Mouse (Mus musculus): Measurements from ENCODE around the gene Itgb3. TPM values are rescaled to one million over a fixed set of nuclear protein-coding genes. Genes with fewer than 3 reads are reported as not detected.
"Not testable (repeated sequence)": the region's sequence is repeated elsewhere in the genome, so short reads cannot be mapped to it uniquely, and the experiment has no call there.

The Itgb3 gene
- polyA plus RNA-seq (2012; ENCODE audit: insufficient read depth, low replicate concordance), result 123 and 181 TPM in 2 replicates

GRCm38 (mm10) chr11:104607491-104608245, at the start of gene Itgb3:
Gene Itgb3, plus strand, starts transcription at chr11:104608000.
- Histone ChIP-seq H3K9me3 (no peaks in the 10 kb centered on the region), H3K27me3 (replicated peaks) (no peaks in the 10 kb centered on the region), H3K4me1 (peaks cover 71% of the 10 kb centered on the region), H3K4me3 (replicated peaks) (peak within 1 kb of the TSS; percentile 99), H3K36me3 (replicated peaks; ENCODE audit: low read length) (peaks cover 46% of the 10 kb centered on the region)
- TF ChIP-seq GATA1 (IDR thresholded peaks at IDR 0.05; ENCODE audit: borderline replicate concordance, low read length) (no peak), FLI1 (IDR thresholded peaks at IDR 0.05; ENCODE audit: low read length) (no peak)

GRCm38 (mm10) chr11:104558065-104558464, 49.7 kb upstream of the Itgb3 start:
- H3K4me3 ChIP-seq (replicated peaks), result no peak overlapping the region
- no peak for TF ChIP-seq GATA1 (IDR thresholded peaks at IDR 0.05; ENCODE audit: borderline replicate concordance, low read length)
- no peak for TF ChIP-seq FLI1 (IDR thresholded peaks at IDR 0.05; ENCODE audit: low read length)

GRCm38 (mm10) chr11:104558651-104559403, 49.0 kb upstream of the Itgb3 start:
- peaks cover 7% of the 10 kb centered on the region for H3K9me3 ChIP-seq
- H3K27me3 ChIP-seq (replicated peaks), result peaks cover 16% of the 10 kb centered on the region
- peaks cover 47% of the 10 kb centered on the region for H3K4me1 ChIP-seq
- H3K36me3 ChIP-seq (replicated peaks; ENCODE audit: low read length), result no peaks in the 10 kb centered on the region
- no peak for TF ChIP-seq FLI1 (IDR thresholded peaks at IDR 0.05; ENCODE audit: low read length)
- no peak for TF ChIP-seq GATA1 (IDR thresholded peaks at IDR 0.05; ENCODE audit: borderline replicate concordance, low read length)
- no peak overlapping the region for H3K4me3 ChIP-seq (replicated peaks)

More at GRCm38 (mm10) chr11:104558065-104558464, 49.7 kb upstream of the Itgb3 start:
- no peaks in the 10 kb centered on the region for H3K36me3 ChIP-seq (replicated peaks; ENCODE audit: low read length)
- peaks cover 13% of the 10 kb centered on the region for H3K27me3 ChIP-seq (replicated peaks)
- peaks cover 41% of the 10 kb centered on the region for H3K4me1 ChIP-seq
- peaks cover 7% of the 10 kb centered on the region for H3K9me3 ChIP-seq

GRCm38 (mm10) chr11:104560971-104561370, 46.8 kb upstream of the Itgb3 start:
- TF ChIP-seq GATA1 (IDR thresholded peaks at IDR 0.05; ENCODE audit: borderline replicate concordance, low read length) (no peak), FLI1 (IDR thresholded peaks at IDR 0.05; ENCODE audit: low read length) (no peak)
- H3K36me3 ChIP-seq (replicated peaks; ENCODE audit: low read length), result no peaks in the 10 kb centered on the region
- H3K9me3 ChIP-seq, result peaks cover 7% of the 10 kb centered on the region
- H3K27me3 ChIP-seq (replicated peaks), result peaks cover 24% of the 10 kb centered on the region
- H3K4me3 ChIP-seq (replicated peaks), result no peak overlapping the region
- peaks cover 39% of the 10 kb centered on the region for H3K4me1 ChIP-seq

- TF ChIP-seq GATA1 (IDR thresholded peaks at IDR 0.05; ENCODE audit: borderline replicate concordance, low read length) (no peak), FLI1 (IDR thresholded peaks at IDR 0.05; ENCODE audit: low read length) (no peak)
- Histone ChIP-seq H3K36me3 (replicated peaks; ENCODE audit: low read length) (no peaks in the 10 kb centered on the region), H3K27me3 (replicated peaks) (peaks cover 44% of the 10 kb centered on the region), H3K9me3 (peaks cover 7% of the 10 kb centered on the region), H3K4me3 (replicated peaks) (no peak overlapping the region), H3K4me1 (peaks cover 20% of the 10 kb centered on the region)
Observed at GRCm38 (mm10) chr11:104563496-104563895, 44.3 kb upstream of the Itgb3 start.

- Histone ChIP-seq H3K9me3 (peaks cover 17% of the 10 kb centered on the region), H3K4me1 (peaks cover 17% of the 10 kb centered on the region), H3K4me3 (replicated peaks) (no peak overlapping the region), H3K36me3 (replicated peaks; ENCODE audit: low read length) (peaks cover 3% of the 10 kb centered on the region), H3K27me3 (replicated peaks) (peaks cover 45% of the 10 kb centered on the region)
- TF ChIP-seq FLI1 (IDR thresholded peaks at IDR 0.05; ENCODE audit: low read length), result no peak
Observed at GRCm38 (mm10) chr11:104565172-104565571, 42.6 kb upstream of the Itgb3 start.

GRCm38 (mm10) chr11:104566097-104566496, 41.7 kb upstream of the Itgb3 start:
- H3K36me3 ChIP-seq (replicated peaks; ENCODE audit: low read length), result peaks cover 3% of the 10 kb centered on the region
- peaks cover 17% of the 10 kb centered on the region for H3K9me3 ChIP-seq
- no peak overlapping the region for H3K4me3 ChIP-seq (replicated peaks)
- no peak for TF ChIP-seq FLI1 (IDR thresholded peaks at IDR 0.05; ENCODE audit: low read length)
- TF ChIP-seq GATA1 (IDR thresholded peaks at IDR 0.05; ENCODE audit: borderline replicate concordance, low read length), result no peak
- peaks cover 21% of the 10 kb centered on the region for H3K4me1 ChIP-seq
- peaks cover 42% of the 10 kb centered on the region for H3K27me3 ChIP-seq (replicated peaks)

- peaks cover 26% of the 10 kb centered on the region for H3K4me1 ChIP-seq
- peaks cover 17% of the 10 kb centered on the region for H3K9me3 ChIP-seq
- peaks cover 38% of the 10 kb centered on the region for H3K27me3 ChIP-seq (replicated peaks)
- TF ChIP-seq GATA1 (IDR thresholded peaks at IDR 0.05; ENCODE audit: borderline replicate concordance, low read length), result no peak
- TF ChIP-seq FLI1 (IDR thresholded peaks at IDR 0.05; ENCODE audit: low read length), result no peak
- no peak overlapping the region for H3K4me3 ChIP-seq (replicated peaks)
- H3K36me3 ChIP-seq (replicated peaks; ENCODE audit: low read length), result peaks cover 3% of the 10 kb centered on the region
Observed at GRCm38 (mm10) chr11:104566796-104567195, 41.0 kb upstream of the Itgb3 start.

- Histone ChIP-seq H3K9me3 (peaks cover 10% of the 10 kb centered on the region), H3K4me1 (peaks cover 36% of the 10 kb centered on the region), H3K4me3 (replicated peaks) (no peak overlapping the region), H3K36me3 (replicated peaks; ENCODE audit: low read length) (peaks cover 3% of the 10 kb centered on the region), H3K27me3 (replicated peaks) (peaks cover 38% of the 10 kb centered on the region)
- TF ChIP-seq GATA1 (IDR thresholded peaks at IDR 0.05; ENCODE audit: borderline replicate concordance, low read length), result no peak
- TF ChIP-seq FLI1 (IDR thresholded peaks at IDR 0.05; ENCODE audit: low read length), result no peak
Observed at GRCm38 (mm10) chr11:104567736-104568135, 40.1 kb upstream of the Itgb3 start.

GRCm38 (mm10) chr11:104568326-104568725, 39.5 kb upstream of the Itgb3 start:
- H3K4me1 ChIP-seq, result peaks cover 39% of the 10 kb centered on the region
- H3K9me3 ChIP-seq, result peaks cover 10% of the 10 kb centered on the region
- peaks cover 42% of the 10 kb centered on the region for H3K27me3 ChIP-seq (replicated peaks)
- TF ChIP-seq GATA1 (IDR thresholded peaks at IDR 0.05; ENCODE audit: borderline replicate concordance, low read length), result no peak
- no peak for TF ChIP-seq FLI1 (IDR thresholded peaks at IDR 0.05; ENCODE audit: low read length)
- H3K36me3 ChIP-seq (replicated peaks; ENCODE audit: low read length), result peaks cover 3% of the 10 kb centered on the region
- H3K4me3 ChIP-seq (replicated peaks), result no peak overlapping the region

- Histone ChIP-seq H3K27me3 (replicated peaks) (peaks cover 36% of the 10 kb centered on the region), H3K4me1 (peaks cover 39% of the 10 kb centered on the region), H3K9me3 (peaks cover 10% of the 10 kb centered on the region)
- H3K4me3 ChIP-seq (replicated peaks); H3K36me3 ChIP-seq (replicated peaks; ENCODE audit: low read length): not testable (repeated sequence)
Observed at GRCm38 (mm10) chr11:104570515-104570914, 37.3 kb upstream of the Itgb3 start.

- Histone ChIP-seq H3K9me3 (peaks cover 10% of the 10 kb centered on the region), H3K4me3 (replicated peaks) (peak overlapping the region; percentile 88), H3K4me1 (peaks cover 35% of the 10 kb centered on the region), H3K27me3 (replicated peaks) (peaks cover 32% of the 10 kb centered on the region)
- not testable (repeated sequence) for H3K36me3 ChIP-seq (replicated peaks; ENCODE audit: low read length)
Observed at GRCm38 (mm10) chr11:104571373-104571772, 36.4 kb upstream of the Itgb3 start.

Measured in megakaryocyte, embryonic 14.5 days (primary cell).